Mouse (Mus musculus) right cerebral cortex, adult 18-20 months (tissue): ENCODE measurements at regions not wholly inside any gene's neighbourhood (a gene's known extent, or its start where the extent isn't known, plus 50 kb on each side); places are given as distances from the start of the nearest gene placed in this dataset.

Source experiments
- DNase-seq: peaks from one replicate; pipeline ENCODE4 v3.0.0; 2022; ENCODE audit warnings: mixed read lengths

GRCm38 (mm10) chr13:102143848-102144247 lies 375.8 kb upstream of the Pik3r1 start:
- no peak for DNase-seq

GRCm38 (mm10) chr13:102148039-102148438 lies 380.0 kb upstream of the Pik3r1 start:
- DNase-seq = peak; percentile 3

DNA sequence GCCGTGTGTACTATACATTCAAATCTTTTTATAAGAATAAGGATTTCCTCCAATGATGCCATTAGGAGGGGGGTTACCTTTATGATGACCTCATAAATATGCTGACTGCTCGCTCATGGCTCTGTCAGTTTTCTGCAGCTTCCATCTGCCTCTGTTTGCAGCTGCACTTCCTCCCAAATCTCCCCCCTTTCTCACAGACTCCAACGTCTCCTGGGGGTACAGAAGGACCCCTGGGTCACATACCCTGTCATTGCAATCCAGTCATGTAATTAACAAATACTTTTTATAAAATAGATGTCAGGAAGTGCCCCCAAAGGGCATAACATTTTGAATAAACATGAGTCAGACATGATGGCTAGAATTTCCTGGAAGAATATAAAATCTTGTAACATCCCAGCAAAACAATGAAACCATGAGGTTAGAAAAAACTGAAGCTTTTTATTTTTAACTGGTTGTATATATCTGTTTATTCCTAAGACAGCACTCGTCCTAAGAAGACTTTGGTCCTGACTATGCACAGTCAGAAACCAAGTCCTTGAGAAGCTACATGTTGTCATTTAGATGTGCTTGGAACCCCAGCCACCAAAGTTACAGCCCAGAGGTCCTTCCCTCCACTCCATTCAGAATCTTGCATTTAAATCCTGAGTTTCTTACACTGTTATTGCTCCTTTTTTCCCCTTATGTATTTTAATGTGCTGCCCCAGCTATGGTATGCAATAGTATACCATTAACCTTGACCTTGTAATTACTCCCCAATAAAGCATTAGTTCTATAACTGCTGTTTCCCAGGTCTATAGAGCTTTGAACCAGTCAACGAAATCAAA lies 386.0 kb upstream of the Pik3r1 start:
- DNase-seq = no peak

DNA sequence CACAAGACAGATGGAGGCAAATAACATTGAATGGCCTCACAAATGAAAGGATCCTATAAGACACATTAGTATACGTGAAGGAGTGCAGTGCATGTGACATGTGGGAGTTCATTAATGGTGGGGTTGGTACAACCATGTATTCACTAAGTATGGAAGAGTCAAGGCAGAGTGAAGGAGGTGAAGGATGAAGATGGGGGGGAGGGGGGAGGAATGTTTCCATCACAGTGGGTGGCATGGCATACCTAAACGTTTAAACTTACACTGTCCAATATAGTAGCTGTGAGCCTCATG lies 386.5 kb upstream of the Pik3r1 start:
- no peak for DNase-seq

- DNase-seq = no peak
Observed at GRCm38 (mm10) chr13:102157369-102158130, 389.5 kb upstream of the Pik3r1 start.

DNA sequence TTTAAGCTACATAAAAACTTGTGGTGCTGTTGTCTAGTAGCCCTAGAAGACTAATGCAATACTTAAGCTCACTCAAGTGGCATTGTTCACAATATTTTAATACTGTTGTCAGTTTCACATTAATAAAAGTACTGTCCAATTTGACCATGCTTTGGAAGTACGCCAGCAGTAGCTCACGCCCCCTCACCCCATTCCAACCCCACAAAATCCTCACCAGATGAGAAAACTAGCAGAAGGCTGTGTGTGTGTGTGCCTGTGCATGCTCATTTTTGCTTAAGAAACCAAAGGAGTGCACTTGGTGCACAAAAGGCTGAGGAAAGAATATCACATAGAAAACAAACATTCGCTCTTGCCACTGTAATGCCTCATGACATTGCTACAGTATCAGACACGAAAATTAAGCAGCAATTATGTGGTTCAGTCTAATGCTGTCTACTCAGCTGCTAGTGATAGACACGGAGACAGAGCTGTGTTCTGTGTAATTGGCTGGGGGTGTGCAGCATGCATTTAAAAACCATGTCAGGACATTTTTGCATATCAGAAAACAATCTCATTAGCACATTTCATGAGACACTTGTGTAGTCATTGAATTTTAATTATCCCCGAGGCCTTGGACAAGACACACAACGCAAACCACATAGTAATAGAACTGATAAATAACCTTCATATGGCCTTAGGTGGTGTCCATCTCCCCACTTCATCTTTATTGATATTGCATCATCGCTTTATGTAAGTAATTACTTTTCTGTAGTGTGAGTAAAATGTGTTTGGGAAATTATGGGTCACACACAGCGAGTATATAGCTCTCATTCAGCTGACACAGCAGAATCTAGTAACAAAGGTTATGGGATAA lies 405.6 kb upstream of the Pik3r1 start:
- no peak for DNase-seq

GRCm38 (mm10) chr13:102174431-102174830 lies 406.4 kb upstream of the Pik3r1 start:
- no peak for DNase-seq

- DNase-seq = no peak
Observed at GRCm38 (mm10) chr13:102174896-102175295, 406.9 kb upstream of the Pik3r1 start.

GRCm38 (mm10) chr13:102175406-102175805 lies 407.4 kb upstream of the Pik3r1 start:
- DNase-seq = no peak

DNA sequence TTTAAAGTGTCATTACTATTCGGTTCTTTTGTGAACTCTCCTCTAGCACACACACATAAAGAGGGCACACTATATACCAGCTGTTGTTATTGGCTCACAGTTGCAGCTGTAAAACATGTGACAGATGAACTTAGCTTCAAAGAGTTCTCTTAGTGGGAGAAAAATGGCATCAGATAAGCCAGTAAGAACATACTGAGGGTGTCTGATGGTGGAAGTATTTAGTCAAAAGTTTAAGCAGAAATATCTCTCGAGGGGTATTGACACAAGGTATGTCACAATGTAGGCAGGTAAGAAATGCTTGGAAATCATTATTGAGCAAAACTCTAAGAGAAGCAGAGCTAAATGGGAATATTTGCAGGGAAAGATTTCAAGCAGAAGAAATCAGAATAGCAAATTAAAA lies 408.4 kb upstream of the Pik3r1 start:
- DNase-seq = no peak

DNA sequence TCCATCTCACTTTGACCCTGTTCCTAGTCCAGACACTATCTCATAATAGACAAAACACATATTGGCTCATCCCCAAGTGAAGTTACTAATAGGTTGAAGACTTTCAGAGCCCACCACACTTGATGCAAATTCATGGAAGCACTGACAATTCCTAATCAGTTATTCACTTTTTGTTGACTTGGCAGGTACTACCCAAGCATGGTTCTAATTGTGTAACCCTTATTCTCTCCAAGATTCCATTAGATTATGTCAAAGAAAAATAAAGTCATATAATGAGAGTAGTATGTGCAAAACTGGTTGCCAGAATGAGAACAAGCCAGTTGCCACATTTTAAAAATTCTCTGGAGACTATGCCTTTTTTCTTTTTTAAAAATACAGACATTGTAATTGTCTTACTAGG lies 426.7 kb upstream of the Pik3r1 start:
- DNase-seq = no peak

DNA sequence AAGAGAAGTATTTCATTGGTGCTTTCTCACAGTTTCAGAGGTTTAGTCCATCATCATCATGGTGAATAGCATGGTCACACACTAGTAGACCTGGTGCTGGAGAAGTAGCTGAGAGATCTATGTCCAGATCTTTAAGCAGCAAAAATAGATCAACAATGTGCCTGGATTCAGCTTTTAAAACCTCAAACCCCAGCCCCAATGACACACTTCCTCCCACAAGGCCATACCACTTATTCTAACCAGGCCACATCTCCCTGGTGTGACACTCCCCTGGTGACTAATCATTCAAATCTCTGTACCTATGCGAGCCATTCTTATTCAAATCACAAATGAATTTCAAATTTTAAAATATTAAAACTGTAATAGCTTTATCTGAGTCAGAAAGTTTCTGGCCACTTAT lies 434.3 kb upstream of the Pik3r1 start:
- no peak for DNase-seq

GRCm38 (mm10) chr13:102218486-102218885 lies 450.5 kb upstream of the Pik3r1 start:
- DNase-seq = no peak

DNA sequence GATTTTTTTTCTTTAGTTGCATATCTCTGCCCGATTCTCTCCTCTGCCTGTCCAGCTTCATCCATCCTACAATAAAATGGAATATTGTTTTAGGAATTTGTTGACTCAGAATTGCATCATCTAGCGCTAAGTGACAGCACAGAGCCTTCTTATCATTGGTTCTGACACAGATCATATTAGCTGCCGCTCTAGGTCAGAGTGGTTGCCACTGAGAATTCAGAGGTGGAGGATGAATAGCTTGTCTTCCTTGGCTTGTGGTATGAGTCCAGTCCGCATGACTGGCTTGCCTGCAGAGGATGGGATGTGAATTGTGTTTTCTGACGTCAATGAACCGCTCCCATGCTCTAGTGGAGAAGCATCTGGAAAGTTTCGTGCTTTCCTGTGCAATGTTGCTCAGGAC lies 462.3 kb upstream of the Cd180 start:
- no peak for DNase-seq

DNA sequence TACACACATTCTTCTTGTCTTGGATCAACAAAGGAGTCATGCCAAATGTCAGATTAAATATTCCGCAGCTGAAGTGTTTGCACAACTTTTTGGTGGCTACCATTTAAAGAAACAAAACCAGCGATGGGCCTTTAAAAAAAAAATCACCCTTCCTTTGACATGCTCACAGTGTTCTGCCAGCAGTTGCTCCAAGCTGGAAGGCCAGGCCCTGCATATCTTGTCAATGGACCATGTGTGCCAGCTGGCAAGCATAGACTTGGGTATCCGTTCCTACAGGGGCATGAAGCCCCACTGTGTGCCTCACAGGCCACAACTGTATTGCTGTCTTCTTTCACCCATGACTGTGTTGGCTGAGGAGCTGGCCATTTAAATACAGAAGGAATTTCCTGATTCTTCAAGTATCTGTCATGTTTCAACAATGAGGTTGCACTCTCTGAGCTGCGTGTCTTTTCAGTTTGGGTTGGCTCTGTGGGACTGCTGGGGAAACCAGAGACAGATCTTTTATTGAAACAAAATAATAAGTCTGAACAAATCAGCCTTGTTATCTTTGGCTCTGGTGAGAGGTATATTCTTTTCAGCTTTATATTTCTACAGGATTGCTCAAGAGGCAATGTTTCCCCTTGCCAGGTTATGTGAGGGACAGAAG lies 460.9 kb upstream of the Cd180 start:
- peak; percentile 2 for DNase-seq

DNA sequence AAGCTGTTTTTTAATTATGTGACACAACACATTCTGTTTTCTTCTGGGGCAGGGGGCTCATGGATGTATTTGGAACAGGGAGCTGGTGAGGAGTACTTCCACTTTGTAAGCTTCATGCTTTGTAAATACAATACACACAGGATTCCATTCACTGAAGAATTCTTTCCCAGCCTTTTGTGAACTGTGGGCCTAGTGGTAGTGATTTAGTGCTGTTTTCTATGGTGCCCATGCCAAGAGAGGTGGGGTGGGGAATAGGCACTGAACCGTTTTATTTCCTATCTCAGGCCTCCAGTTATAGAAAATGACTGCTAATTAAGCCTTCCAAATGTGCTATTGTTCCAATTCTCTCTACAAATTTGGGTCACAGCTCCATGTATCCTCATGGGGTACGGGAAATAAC lies 442.5 kb upstream of the Cd180 start:
- DNase-seq = no peak

DNA sequence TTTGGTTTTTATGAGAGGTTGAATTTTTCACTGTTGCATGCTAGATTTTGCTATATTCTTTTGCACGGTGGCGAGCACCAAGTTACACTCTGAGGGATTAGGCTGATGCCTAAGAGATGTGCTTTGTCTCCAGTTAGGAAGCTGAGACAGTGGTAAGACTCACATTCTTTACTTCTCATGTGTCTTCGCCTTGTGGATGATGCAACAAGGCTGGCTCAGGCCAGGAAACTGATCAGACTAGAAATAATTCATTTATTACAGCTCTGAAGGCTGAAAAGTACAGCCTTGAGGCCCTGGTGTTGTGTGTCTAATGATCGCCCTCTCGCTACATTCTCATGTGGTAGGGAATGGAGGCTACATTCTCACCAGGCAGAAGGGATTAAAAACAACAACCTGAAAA lies 441.6 kb upstream of the Cd180 start:
- no peak for DNase-seq

GRCm38 (mm10) chr13:102255401-102256371 lies 437.7 kb upstream of the Cd180 start:
- no peak for DNase-seq

DNA sequence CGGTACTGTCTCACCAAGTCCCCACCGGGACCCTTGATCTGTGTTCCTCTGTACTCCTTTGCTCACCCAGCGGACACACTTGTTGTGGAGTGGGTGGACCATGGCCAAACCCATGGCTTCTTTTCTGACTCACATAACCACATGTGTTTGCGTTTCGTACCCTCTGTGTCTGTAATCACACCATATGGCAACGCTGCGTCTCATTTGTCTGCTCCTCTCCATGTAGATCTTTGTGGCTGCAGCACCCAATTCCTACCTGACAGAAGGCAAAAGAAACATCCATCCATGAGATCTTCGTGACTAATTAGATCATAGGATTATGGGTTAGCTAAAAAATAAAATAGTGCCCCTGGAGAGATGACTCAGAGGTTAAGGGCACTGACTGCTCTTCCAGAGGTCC lies 435.2 kb upstream of the Cd180 start:
- no peak for DNase-seq

DNA sequence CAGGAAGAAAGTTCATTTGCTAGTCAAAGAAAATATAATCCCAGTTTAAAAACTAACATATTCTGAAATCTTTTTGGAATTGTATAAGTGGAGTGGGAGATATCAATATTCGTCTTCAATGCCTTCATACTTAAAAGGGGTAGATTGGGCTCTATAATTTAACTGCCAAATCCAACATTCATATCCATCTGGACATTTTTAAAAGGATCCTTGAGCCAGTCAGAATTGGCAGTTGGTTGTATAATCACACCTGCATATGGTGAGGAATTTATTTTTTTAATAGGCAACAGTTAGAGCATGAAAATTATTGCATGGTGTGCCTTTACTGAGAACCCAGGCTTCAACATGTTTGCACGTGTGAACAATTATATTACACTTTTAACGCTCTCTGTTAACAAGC lies 419.5 kb upstream of the Cd180 start:
- DNase-seq = no peak

GRCm38 (mm10) chr13:102275296-102275695 lies 418.1 kb upstream of the Cd180 start:
- DNase-seq = no peak

DNA sequence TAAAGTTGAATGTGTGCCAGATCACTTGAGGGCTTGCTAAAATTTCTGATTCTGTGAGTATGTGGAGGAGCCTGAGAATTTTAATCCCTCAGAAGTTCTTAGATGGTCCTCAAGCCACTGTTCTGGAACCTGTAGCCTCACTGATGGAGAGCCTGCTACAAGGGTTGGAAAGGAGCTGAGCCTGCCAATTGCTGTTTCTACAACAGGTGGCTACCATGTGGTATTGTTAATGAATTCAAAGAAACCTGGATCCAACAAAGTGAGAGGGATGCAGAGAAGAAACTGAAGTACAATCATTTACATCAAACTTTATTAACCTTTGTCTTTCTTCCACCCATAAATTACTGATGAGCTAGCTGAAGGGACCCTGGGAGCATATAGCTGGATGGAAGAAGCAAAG lies 416.5 kb upstream of the Cd180 start:
- no peak for DNase-seq
